Comparison of ENCODE assay signal across 8 mouse cellular contexts in the genomic region with DNA sequence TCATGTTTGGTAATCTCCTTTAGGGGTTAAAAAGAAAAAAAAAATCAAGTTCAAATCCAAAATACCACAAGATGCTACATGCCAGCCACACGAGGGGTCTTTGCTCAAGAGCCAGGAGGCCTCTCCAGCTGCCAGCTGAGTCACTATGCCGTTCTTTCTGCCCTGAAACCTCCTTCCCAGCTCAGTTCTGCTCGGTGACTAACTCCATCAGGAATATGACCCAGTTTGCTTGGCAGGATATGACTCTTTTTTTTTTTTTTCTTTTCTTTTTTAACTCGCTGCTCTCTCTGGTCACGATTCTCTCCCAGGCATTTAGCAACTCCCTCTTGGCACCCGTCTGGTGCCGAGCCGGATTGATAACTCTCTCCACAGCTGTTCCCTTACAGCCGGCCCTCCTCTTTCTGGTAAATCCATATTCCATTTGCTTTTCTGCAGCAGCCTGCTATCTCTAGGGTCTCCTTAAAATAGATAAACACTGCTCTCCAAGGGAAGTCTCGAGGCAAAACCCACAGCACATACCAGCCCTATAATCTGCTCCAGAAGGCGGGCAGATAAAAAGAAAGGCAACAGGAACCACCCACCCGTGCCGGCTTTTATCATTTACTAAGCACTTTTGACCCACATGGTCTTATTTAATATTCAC. TPM values are rescaled to one million over a fixed set of nuclear protein-coding genes. Genes with fewer than 3 reads are reported as not detected.
DNase-seq lines count a peak whose midpoint lies in the region; ATAC-seq lines count a peak whose summit lies in the region.

No protein-coding gene starts in this region.

- H3K27me3 ChIP-seq in erythroblast, embryonic 14.5 days (ENCODE audit: control insufficient read depth): no peaks in the 10 kb centered on the region
- no peaks in the 10 kb centered on the region for H3K27me3 ChIP-seq in heart, embryonic 12.5 days (replicated peaks)
- H3K27me3 ChIP-seq in liver, embryonic 13.5 days: no peaks in the 10 kb centered on the region
- no peaks in the 10 kb centered on the region for H3K27me3 ChIP-seq in neural tube, embryonic 13.5 days

- ATAC-seq in heart, embryonic 12.5 days (ENCODE audit: insufficient number of reproducible peaks, low FRiP score): peak; percentile 74
- ATAC-seq in liver, embryonic 13.5 days (ENCODE audit: low read depth): peak; percentile 97
- ATAC-seq in neural tube, embryonic 13.5 days (ENCODE audit: low read depth): peak; percentile 68
- no peak for ATAC-seq in activated CD4-positive, CD25-positive, alpha-beta regulatory T cell, adult 4 months

- H3K9me3 ChIP-seq in erythroblast, embryonic 14.5 days (ENCODE audit: control insufficient read depth, low read length): no peaks in the 10 kb centered on the region
- H3K9me3 ChIP-seq in heart, embryonic 12.5 days (replicated peaks): no peaks in the 10 kb centered on the region
- H3K9me3 ChIP-seq in liver, embryonic 13.5 days (replicated peaks): no peaks in the 10 kb centered on the region
- no peaks in the 10 kb centered on the region for H3K9me3 ChIP-seq in neural tube, embryonic 13.5 days

- DNase-seq in 416B (ENCODE audit: low read depth) (peak; percentile 48), NIH3T3 (ENCODE audit: low read depth) (peak; percentile 96)
- peak; percentile 81 for DNase-seq in layer of hippocampus, adult 11-12 months (ENCODE audit: low spot score)
- peak; percentile 71 for DNase-seq in liver, embryonic 13.5 days

- H3K9ac ChIP-seq in heart, embryonic 12.5 days: 0 out of 2 replicates have a peak overlapping the region, but pooled peaks have one; percentile 5
- H3K9ac ChIP-seq in liver, embryonic 13.5 days: peak overlapping the region; percentile 63
- H3K9ac ChIP-seq in neural tube, embryonic 13.5 days: no peak overlapping the region

- peak overlapping the region; percentile 46 for H3K4me2 ChIP-seq in heart, embryonic 12.5 days
- peak overlapping the region; percentile 60 for H3K4me2 ChIP-seq in liver, embryonic 13.5 days
- no peak overlapping the region for H3K4me2 ChIP-seq in neural tube, embryonic 13.5 days

- WGBS in heart, embryonic 12.5 days: 4% methylated on average over 13 of the region's 13 CpGs
- WGBS in liver, embryonic 13.5 days (ENCODE audit: insufficient replicate concordance): 10% methylated on average over 13 of the region's 13 CpGs
- WGBS in neural tube, embryonic 13.5 days: 23% methylated on average over 13 of the region's 13 CpGs

- H3K36me3 ChIP-seq in erythroblast, embryonic 14.5 days (ENCODE audit: control insufficient read depth): peaks cover 2% of the 10 kb centered on the region
- no peaks in the 10 kb centered on the region for H3K36me3 ChIP-seq in heart, embryonic 12.5 days
- no peaks in the 10 kb centered on the region for H3K36me3 ChIP-seq in liver, embryonic 13.5 days
- no peaks in the 10 kb centered on the region for H3K36me3 ChIP-seq in neural tube, embryonic 13.5 days

- H3K4me1 ChIP-seq in erythroblast, embryonic 14.5 days (ENCODE audit: control insufficient read depth): peaks cover 63% of the 10 kb centered on the region
- peaks cover 37% of the 10 kb centered on the region for H3K4me1 ChIP-seq in heart, embryonic 12.5 days (replicated peaks)
- H3K4me1 ChIP-seq in liver, embryonic 13.5 days (replicated peaks): peaks cover 72% of the 10 kb centered on the region
- H3K4me1 ChIP-seq in neural tube, embryonic 13.5 days (replicated peaks): peaks cover 38% of the 10 kb centered on the region

- peak overlapping the region; percentile 46 for H3K4me3 ChIP-seq in erythroblast, embryonic 14.5 days (replicated peaks)
- no peak overlapping the region for H3K4me3 ChIP-seq in heart, embryonic 12.5 days
- H3K4me3 ChIP-seq in liver, embryonic 13.5 days (replicated peaks): peak overlapping the region; percentile 27
- H3K4me3 ChIP-seq in neural tube, embryonic 13.5 days: no peak overlapping the region

- peak overlapping the region; percentile 66 for H3K27ac ChIP-seq in heart, embryonic 12.5 days (ENCODE audit: poor library complexity, severe bottlenecking)
- H3K27ac ChIP-seq in liver, embryonic 13.5 days: peak overlapping the region; percentile 91
- peak overlapping the region; percentile 66 for H3K27ac ChIP-seq in neural tube, embryonic 13.5 days (replicated peaks)

RNA-seq across cellular contexts. Expression of gene Gm42791, which starts 29.1 kb away (rescaled TPM):
- 0.36 and 0.93 TPM in 2 replicates for polyA plus RNA-seq in erythroblast, embryonic 14.5 days (2012)
- 0.45 TPM in 1 of 2 replicates, not detected in the other for polyA plus RNA-seq in heart, embryonic 12.5 days (2016; fragmentation: Nextera tagmentation; extraction: Ambion mirVana)
- polyA plus RNA-seq in liver, embryonic 13.5 days (2015; fragmentation: Nextera tagmentation; extraction: Ambion mirVana): 0.32 and 0.86 TPM in 2 replicates
- 0.74 and 4.3 TPM in 2 replicates for polyA plus RNA-seq in neural tube, embryonic 13.5 days (2015; fragmentation: Nextera tagmentation; extraction: Ambion mirVana)
- polyA plus RNA-seq in activated CD4-positive, CD25-positive, alpha-beta regulatory T cell, adult 4 months (2017; shearing (Covaris generic)): not detected

RNA-seq across cellular contexts. Expression of gene Katnal1, which starts 36.7 kb away (rescaled TPM):
- polyA plus RNA-seq in erythroblast, embryonic 14.5 days (2012): 1.0 and 1.2 TPM in 2 replicates
- 17.1 and 19.2 TPM in 2 replicates for polyA plus RNA-seq in heart, embryonic 12.5 days (2016; fragmentation: Nextera tagmentation; extraction: Ambion mirVana)
- 8.4 and 12.7 TPM in 2 replicates for polyA plus RNA-seq in liver, embryonic 13.5 days (2015; fragmentation: Nextera tagmentation; extraction: Ambion mirVana)
- polyA plus RNA-seq in neural tube, embryonic 13.5 days (2015; fragmentation: Nextera tagmentation; extraction: Ambion mirVana): 32.0 and 39.8 TPM in 2 replicates
- polyA plus RNA-seq in activated CD4-positive, CD25-positive, alpha-beta regulatory T cell, adult 4 months (2017; shearing (Covaris generic)): 1 to 10 TPM; 2.9 to 4.3 TPM

Comparison
In these comparisons a context has a peak if more than half of its experiments do, and no peak if none do; other contexts are left out.
1. H3K4me3 ChIP-seq: peak in erythroblast, embryonic 14.5 days (single experiment) and liver, embryonic 13.5 days (single experiment); none in heart, embryonic 12.5 days (single experiment) and neural tube, embryonic 13.5 days (single experiment).
2. Peak in every context shown above with its lines, with median percentiles within 50 percentile points of each other: DNase-seq and H3K27ac ChIP-seq.